Mouse (Mus musculus): ENCODE data around the gene Olfr1373.
"Not testable (repeated sequence)": the region's sequence is repeated elsewhere in the genome, so short reads cannot be mapped to it uniquely, and the experiment has no call there.

Olfr1373 gene

GRCm38 (mm10) chr11:52145428-52145827 lies at the start of gene Olfr1373:
Gene Olfr1373 (minus strand): TSS chr11:52145528.
- not testable (repeated sequence) for DNase-seq (ENCODE audit: extremely low spot score)

- DNase-seq (ENCODE audit: extremely low spot score) = not testable (repeated sequence)
These were observed 35.3 kb upstream of the Olfr1373 start for GRCm38 (mm10) chr11:52180651-52181050.

GRCm38 (mm10) chr11:52179897-52180296 lies 34.6 kb upstream of the Olfr1373 start:
- DNase-seq (ENCODE audit: extremely low spot score) = not testable (repeated sequence)

- DNase-seq (ENCODE audit: extremely low spot score) = peak; percentile 8
These were observed 23.1 kb upstream of the Olfr1373 start for GRCm38 (mm10) chr11:52168461-52168860.

- peak; percentile 39 for DNase-seq (ENCODE audit: extremely low spot score)
These were observed 22.6 kb upstream of the Olfr1373 start for GRCm38 (mm10) chr11:52167901-52168302.

GRCm38 (mm10) chr11:52167126-52167525 lies 21.8 kb upstream of the Olfr1373 start:
- DNase-seq (ENCODE audit: extremely low spot score) = peak; percentile 19

GRCm38 (mm10) chr11:52163926-52164325 lies 18.6 kb upstream of the Olfr1373 start:
- DNase-seq (ENCODE audit: extremely low spot score) = no peak

GRCm38 (mm10) chr11:52143675-52144074 lies 1.7 kb downstream of the Olfr1373 start:
- peak; percentile 21 for DNase-seq (ENCODE audit: extremely low spot score)

- no peak for DNase-seq (ENCODE audit: extremely low spot score)
These were observed 14.8 kb downstream of the Olfr1373 start for GRCm38 (mm10) chr11:52130451-52131068.

- no peak for DNase-seq (ENCODE audit: extremely low spot score)
These were observed 15.5 kb downstream of the Olfr1373 start for GRCm38 (mm10) chr11:52129621-52130450.

- no peak for DNase-seq (ENCODE audit: extremely low spot score)
These were observed 16.2 kb downstream of the Olfr1373 start for GRCm38 (mm10) chr11:52129171-52129570.

- no peak for DNase-seq (ENCODE audit: extremely low spot score)
These were observed 16.8 kb downstream of the Olfr1373 start for GRCm38 (mm10) chr11:52128316-52129061.

- DNase-seq (ENCODE audit: extremely low spot score) = no peak
These were observed 17.6 kb downstream of the Olfr1373 start for GRCm38 (mm10) chr11:52127760-52128159.

- DNase-seq (ENCODE audit: extremely low spot score) = no peak
These were observed 18.2 kb downstream of the Olfr1373 start for GRCm38 (mm10) chr11:52127169-52127568.

GRCm38 (mm10) chr11:52124468-52124867 lies 20.9 kb downstream of the Olfr1373 start:
- no peak for DNase-seq (ENCODE audit: extremely low spot score)

GRCm38 (mm10) chr11:52122045-52122444 lies 23.3 kb downstream of the Olfr1373 start:
- DNase-seq (ENCODE audit: extremely low spot score) = no peak

GRCm38 (mm10) chr11:52120415-52120814 lies 24.9 kb downstream of the Olfr1373 start:
- DNase-seq (ENCODE audit: extremely low spot score) = not testable (repeated sequence)

GRCm38 (mm10) chr11:52117156-52117555 lies 28.2 kb downstream of the Olfr1373 start:
- no peak for DNase-seq (ENCODE audit: extremely low spot score)

GRCm38 (mm10) chr11:52116117-52116516 lies 29.2 kb downstream of the Olfr1373 start:
- not testable (repeated sequence) for DNase-seq (ENCODE audit: extremely low spot score)

GRCm38 (mm10) chr11:52115479-52115878 lies 29.8 kb downstream of the Olfr1373 start:
- no peak for DNase-seq (ENCODE audit: extremely low spot score)

GRCm38 (mm10) chr11:52109421-52109820 lies 35.9 kb downstream of the Olfr1373 start:
- DNase-seq (ENCODE audit: extremely low spot score) = no peak

GRCm38 (mm10) chr11:52108796-52109195 lies 36.5 kb downstream of the Olfr1373 start:
- no peak for DNase-seq (ENCODE audit: extremely low spot score)
